Mouse (Mus musculus) WW6 (cell line): ENCODE measurements at regions not wholly inside any gene's neighbourhood (a gene's known extent, or its start where the extent isn't known, plus 50 kb on each side); places are given as distances from the start of the nearest gene placed in this dataset.
A peak's percentile ranks its signal among the peaks of the same experiment; 100 is the strongest.

ENCODE experiments used
- DNase-seq: peaks from one replicate; pipeline ENCODE4 v3.0.0-alpha.2; 2013; ENCODE audit warnings: low read depth, low spot score

DNA sequence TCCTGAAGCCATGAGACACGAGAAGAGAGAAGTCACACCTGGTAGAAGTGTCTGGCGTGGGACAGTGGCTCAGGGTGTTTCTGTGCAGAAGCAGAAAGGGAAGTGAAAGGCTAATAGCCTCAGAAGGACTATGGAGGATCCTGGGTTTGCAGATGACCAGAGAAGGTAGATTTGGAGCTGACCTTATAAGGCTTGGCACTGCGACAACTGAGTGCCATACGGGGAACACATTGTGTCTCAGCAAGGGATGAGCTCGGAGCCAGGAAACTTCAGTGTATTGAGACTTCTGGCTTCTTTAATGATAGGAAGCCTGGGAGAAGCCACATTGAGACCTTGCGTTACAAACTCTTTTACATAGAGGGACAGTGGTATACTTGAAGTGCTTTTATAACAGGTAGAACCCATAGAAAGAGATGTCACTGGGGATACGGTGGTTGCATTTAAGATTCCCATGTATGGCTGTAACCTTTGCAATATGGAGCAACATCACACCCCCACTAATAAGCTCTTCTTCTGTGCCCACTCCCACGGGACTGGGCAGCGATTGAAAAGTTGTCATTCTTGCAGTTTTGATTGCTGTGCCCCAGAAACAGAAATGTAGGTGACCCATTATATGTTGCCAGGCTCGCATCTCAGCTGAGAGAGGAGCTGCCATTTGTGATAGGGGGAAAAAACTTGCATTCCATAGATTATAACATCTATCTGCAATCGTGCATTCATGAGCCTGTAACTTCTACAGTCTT is 61.8 kb upstream of the Dync1i1 start:
- DNase-seq: no peak

DNA sequence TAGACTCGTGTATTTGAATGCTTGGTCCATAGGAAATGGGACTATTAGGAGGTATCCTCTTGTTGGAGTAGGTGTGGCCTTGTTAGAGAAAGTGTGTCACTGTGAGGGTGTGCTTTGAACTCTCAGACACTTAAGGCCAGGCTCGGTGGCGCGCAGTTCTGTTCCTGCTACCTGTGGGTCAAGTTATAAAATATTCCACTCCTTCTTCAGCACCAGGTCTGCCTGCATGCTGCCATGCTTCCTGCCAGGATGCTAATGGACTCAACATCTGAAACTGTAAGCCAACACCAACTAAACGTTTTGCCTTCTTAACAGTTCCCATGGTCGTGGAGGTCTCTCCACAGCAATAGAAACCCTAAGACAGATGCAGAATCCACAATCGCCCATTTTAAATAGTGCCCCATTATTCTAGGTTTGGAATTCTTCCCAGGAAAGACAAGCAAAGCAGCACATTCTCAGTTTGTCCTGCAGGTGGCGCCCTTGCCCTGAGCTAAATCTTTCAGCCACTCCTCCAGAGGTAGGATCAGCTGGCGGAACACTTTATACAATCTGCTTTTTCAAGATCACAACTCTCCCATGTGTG is 80.2 kb upstream of the Dync1i1 start:
- DNase-seq: peak; percentile 38

DNA sequence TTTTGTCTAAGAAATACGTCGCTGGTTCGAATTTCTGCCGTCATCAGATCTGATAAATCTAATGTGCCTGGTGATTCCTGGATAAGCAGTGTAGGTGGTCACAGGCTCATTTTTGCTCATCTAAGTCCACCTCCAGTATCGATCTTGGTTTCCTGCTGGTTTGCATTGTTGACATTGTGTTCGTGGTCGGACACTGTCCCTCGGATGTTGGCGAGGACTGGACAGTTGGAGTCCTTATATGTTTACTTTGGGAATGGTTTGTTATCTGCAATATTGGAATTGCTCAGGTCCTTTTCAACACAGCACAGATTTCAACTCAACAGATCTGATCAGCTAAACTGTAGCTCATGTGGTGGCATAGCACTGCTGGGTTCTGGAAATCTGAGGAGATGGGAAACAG is 91.2 kb upstream of the Dync1i1 start:
- DNase-seq: no peak

DNA sequence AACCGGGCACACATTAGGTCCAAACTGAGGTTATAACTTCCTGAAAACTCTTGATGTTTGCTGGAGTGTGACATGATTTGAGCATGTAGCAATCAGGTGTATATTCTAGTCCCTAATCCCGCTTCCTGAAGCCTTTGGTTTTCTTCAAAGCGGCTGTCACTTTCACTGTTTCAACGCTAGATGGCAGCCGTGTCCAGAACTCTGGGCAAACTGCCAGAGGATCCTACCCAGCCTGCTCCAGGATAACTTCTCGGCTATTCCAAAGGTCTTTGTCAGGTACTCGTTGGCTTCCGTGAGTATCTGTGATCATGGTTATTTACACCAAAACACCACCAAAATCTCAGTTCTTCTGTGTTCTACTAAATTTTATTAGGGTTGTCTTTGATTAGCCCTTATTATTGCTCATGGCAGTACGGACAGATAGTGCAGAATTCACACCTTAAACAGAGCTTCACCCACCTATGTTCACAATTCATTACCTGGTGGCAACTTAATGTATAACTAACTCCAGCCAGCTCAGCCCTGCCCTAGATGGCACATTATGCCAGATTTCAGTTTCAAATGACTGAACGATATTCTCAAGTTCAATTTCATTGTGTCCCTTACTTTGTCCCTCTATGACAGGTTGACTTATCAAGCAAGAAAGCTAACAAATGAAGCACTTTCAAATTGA is 92.3 kb upstream of the Dync1i1 start:
- DNase-seq: no peak

DNA sequence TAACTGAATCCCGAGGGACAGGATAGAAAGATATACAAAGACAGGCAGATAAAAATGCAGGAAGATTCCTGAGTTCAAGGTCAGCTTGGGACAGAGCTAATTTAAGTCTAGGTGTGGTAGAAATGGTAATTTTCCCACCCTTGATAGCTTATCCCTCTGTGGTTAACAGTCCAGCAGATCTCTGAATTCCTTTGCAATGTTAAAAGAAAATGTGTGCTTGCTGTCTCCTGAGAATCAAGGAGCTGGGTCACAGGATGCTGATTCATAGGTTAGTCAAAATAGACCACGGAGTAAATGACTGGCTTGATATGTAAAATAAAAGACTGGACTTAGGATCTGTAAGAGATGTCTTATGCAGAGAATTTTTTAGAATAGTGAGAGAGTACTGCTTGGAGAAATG is 101.4 kb upstream of the Dync1i1 start:
- DNase-seq: no peak

DNA sequence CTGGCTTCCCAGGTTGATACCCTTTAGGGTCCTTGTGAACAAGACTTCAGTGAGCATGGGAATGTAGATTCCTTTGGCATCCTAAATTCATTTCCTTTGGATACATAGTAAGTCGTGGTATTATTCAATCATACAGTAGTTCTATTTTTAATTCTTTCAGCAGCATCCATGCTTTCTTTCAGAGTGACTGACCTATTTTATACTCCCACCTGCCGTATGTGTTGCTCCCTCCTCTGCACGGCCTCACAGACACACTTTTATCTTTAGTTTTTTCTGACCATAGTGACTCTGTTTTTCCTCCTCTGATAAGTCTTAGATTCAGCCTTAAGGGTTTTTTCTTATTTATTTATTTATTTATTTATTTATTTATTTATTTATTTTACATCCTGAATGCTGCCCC is 103.9 kb upstream of the Dync1i1 start:
- DNase-seq: no peak

DNA sequence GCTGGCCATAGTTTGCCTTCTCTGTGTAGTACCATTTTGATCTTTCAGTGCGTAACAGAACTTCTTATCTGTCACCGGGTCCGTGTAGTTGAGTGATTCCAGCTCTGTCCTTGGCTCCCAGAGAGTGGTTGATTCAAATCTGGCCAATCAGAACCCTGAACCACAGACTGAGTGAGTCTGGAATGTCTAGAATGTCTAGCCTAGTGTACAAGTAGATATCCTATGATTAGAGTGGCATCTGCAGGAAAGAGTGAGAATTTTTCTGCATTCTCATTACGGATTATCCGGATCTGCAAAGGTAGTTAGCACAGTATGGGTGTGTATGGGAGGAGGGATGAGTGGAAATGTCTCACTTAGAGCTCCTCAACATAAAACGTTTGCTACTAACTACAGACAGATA is 97.9 kb upstream of the Pdk4 start:
- no peak for DNase-seq

DNA sequence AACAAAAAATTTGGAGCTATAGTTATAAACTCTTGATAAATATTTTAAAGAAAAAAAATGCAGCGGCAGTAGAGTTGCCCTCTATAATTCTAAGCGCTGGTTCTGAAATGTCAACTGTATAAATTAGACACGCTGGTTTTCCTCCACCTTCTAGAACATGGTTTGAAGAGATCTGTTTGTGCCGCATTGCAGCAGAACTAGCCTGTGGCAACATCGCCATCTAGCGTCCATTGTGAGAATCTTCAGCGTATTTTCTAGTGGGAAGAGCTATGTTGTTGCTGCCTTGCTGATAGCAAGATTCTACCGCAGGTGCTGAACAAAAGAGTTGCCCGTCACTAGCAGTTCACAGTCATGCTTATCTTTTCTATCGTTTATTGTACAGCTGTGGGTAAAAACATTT is 93.5 kb upstream of the Pdk4 start:
- peak; percentile 45 for DNase-seq

DNA sequence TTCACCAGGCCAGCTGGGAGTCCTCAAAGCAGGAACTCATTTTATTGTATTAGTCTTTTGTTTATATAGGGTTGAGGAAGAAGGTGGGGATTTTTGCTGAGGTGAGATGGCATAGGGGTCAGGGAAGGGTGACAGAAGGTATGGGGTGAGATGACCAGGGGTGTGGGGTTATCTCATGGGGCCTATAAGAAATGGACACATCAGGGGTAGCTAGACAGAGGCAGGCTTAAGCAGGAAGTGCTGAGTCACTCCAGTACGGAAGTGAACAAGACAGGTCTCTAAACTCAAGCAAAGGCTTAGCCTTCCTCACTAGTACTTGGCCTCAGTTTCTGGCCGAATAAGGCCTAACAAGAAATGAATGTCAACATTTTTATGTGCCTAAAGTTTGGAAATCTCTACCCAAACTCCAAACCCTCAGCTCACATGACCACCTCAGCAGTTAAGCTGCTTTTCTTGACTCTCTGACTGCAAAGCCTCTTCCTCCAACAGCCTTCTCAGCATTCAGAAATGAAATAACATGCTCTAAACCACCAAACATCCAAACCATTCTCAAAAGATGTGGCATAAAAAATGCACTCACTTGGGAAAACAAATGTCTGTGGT is 86.9 kb upstream of the Pdk4 start:
- DNase-seq: no peak

DNA sequence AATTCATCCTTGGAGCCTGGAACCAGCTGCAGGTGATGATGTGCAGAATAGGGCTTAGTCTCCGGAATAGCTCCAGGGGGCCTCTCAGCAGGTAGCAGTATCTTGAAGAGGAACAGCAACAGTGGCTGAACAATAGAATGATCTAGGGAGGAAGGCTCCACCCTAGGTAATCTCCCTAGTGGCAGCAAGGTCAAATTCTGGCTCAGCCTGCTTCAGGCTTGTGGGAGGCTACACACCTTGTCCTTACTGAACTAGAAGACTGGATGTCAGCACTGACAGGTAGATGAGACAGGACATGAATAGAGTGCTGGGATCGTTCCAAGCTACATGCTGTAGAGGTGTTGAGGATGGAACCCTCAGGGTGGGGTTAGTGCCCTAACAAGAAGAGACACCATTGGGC is 80.8 kb upstream of the Pdk4 start:
- peak; percentile 18 for DNase-seq

DNA sequence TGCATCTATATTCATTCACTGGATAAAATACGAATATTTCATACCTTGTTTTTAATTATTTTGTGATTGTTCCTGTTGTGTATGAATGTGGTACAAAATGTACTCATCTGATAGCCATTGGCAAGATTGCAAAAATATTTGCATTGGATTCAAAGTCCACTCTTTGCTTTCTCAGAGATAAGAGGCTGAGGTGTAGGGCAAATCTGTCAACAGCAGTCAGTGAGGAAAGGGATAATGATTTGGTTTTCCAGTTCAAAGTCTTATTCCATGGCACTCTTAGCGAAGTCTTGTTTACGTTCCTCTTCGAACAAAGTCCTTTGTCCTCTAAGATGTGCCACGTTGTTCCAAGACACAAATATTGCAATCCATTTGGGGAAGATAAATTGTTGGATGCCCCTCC is 70.5 kb upstream of the Pdk4 start:
- DNase-seq: no peak

DNA sequence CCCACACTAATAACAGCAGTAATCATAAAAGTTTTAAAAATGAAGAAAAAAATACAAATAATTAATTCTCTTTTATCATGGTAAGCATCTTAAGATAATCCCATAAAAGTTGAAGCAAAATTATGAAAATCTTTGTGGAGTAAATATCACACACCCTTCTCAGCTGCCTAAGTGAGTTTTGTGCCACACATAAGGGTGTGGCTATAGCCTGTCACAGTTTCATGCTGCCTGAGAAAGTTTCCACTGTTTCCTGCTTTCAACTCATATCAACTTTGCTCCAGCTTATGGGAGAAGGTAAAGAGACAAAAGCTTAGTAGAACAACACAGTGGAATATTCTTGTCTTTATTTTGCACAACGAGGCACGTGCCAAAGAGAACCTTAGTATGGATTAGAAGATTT is 68.9 kb upstream of the Pdk4 start:
- DNase-seq: no peak

DNA sequence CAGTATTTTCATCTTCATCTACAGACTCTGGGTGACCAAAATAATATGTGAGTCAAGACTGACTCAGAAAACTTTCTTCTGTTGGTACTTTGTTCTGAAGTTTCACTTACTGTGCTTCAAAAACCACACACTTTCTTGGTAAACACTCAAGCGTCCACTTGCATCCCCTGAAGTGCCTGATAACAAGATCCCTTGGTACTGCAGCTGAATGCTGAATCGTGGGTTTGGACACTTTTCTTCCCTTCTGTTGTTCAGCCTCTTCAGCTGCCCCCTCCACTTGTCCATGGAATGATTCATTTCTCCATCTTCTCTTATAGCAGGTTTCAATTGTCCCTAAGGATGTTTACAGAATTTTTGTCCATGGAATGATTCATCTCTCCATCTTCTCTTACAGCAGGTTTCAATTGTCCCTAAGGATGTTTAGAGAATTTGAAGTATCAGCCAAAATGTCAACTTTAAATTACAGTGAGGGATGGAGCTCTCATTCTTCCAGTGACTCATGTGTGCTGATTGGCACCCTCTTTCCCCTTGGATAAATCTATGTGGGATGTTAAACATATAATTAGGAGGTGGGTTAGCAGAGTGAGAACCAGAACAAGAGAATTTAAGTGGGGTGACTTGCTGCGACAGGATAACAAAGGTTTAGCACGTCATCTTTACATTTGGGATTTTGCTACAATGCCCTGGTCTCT is 57.7 kb upstream of the Pdk4 start:
- no peak for DNase-seq

DNA sequence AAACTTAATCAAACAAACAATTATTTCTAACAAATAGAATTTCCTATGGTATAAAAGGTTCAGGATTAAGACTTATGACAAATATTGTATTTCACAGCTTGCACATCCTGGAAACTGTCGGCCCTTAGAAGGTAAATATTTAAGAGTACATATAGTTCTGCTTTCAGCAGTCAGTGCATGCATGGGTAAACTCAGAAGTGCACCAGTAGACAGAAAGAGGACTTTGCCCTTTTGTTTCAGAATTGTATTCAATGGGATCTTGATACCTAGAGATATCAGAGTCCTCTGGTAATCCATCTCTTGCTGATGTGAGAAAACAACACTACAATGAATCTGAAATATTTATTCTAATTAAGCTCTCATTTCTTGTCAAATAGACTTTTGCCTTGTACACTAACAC is 54.0 kb upstream of the Pdk4 start:
- DNase-seq: no peak
